Mouse (Mus musculus): ENCODE data around the gene Rhoc. TPM values are rescaled to one million over a fixed set of nuclear protein-coding genes. Genes with fewer than 3 reads are reported as not detected.
A peak's percentile ranks its signal among the peaks of the same experiment; 100 is the strongest.

The Rhoc gene
- polyA plus RNA-seq, 1 experiment: 123 TPM

DNA sequence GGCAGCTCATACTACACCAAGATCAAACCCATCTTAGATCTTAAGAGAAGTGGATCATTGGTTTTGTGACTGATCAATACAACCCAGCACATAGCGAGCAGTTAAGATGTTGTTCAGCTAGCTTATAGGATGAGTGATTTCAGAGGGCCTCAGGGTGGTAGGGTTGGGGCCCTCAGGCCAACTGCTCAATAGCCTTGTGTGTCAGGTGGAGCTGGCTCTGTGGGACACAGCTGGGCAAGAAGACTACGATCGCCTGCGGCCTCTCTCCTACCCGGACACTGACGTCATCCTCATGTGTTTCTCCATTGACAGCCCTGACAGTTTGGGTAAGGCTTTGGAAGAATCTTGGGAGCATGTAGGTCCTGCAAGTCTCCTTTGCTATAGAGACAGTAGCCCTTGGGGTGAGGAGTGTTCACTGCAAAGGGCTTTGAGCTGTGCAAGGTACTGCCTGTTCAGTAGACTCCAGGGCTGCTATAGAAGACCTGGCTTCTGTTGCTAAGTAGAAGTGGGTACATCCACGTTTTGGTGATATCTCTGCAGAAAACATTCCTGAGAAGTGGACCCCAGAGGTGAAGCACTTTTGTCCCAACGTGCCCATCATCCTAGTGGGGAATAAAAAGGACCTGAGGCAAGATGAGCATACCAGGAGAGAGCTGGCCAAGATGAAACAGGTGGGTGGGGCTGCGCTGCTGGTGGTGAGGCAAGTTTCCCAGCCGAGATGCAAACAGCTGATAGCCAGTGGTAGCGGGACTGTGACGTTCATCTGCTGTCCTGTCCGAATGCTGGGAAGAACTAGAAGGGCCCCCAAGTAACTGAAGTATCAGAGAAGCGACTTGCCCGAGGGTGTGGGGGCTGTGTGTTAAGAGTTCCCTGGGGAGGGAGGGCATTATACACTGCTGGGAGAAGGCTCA lies 4.4 kb downstream of the Rhoc start:
- peaks cover 19% of the 10 kb centered on the region for H3K4me1 ChIP-seq (ENCODE audit: control insufficient read depth, insufficient read depth, low read length)
- H3K27ac ChIP-seq (ENCODE audit: insufficient read depth, low read length): no peak overlapping the region

DNA sequence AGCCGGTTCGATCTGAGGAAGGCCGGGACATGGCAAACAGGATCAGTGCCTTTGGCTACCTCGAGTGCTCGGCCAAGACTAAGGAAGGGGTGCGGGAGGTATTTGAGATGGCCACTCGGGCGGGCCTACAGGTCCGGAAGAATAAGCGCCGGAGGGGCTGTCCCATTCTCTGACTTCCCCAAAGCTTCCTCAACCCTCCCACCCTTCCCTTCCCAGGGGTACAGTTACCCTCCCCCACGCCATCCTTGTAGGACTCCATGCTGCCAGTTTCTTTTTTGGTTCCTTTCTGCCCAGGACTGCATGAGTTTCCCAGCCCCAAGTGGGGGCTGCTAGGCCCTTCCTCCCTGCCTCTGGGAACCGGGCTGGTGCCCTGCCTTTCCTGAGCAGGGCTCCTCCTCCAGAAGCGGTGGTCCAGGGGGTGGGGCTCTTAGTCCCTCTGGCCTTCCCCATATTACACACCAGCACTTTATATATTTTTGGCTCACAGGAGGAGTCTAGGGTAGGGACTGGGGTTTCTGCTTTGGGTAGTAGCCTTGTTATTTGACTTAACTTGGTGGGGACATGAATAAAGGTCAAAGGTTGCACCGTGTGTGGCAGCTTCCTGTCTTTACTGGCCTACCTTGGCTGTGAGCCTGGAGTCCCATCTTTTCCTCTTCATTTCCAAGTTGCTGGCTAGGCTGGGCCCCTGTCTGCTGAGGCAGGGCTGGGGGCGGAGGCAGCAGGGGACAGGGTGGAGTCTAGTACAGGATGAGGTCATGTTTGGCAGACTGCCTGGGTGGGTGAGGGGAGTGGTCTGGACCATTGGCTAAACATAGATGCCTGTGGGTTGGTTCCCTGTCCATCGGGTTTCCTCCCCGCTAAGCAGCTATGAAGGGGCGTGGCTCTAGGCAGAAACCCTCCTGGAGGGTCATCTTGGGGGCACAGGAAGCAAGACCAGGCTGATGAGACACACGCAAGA lies 6.0 kb downstream of the Rhoc start:
- H3K27ac ChIP-seq (ENCODE audit: insufficient read depth, low read length): peak overlapping the region; percentile 84
- H3K27me3 ChIP-seq (ENCODE audit: control insufficient read depth, insufficient read depth, low read length, poor library complexity, severe bottlenecking): no peaks in the 10 kb centered on the region
- no peak overlapping the region for H3K9ac ChIP-seq (ENCODE audit: low read depth, poor library complexity, severe bottlenecking)
- H3K36me3 ChIP-seq (ENCODE audit: control insufficient read depth, insufficient read depth, low read length, poor library complexity, severe bottlenecking): peaks cover 9% of the 10 kb centered on the region; the same call in 1 of the 2 replicates
- H3K9me3 ChIP-seq (replicated peaks; ENCODE audit: control insufficient read depth, insufficient read depth, low read length, poor library complexity, severe bottlenecking): no peaks in the 10 kb centered on the region
- H3K4me1 ChIP-seq (ENCODE audit: control insufficient read depth, insufficient read depth, low read length): peaks cover 19% of the 10 kb centered on the region
- H3K4me3 ChIP-seq (ENCODE audit: low read depth, low read length): no peak overlapping the region
- TF ChIP-seq POLR2A (IDR thresholded peaks at IDR 0.05; ENCODE audit: insufficient read depth, low read length): no peak
- TF ChIP-seq EP300 (IDR thresholded peaks at IDR 0.05; ENCODE audit: insufficient read depth, low read depth, low read length): 0 out of 2 replicates have a peak, but pooled peaks have one; percentile 31

More for the DNA sequence above, 4.4 kb downstream of the Rhoc start:
- Histone ChIP-seq H3K27me3 (ENCODE audit: control insufficient read depth, insufficient read depth, low read length, poor library complexity, severe bottlenecking) (no peaks in the 10 kb centered on the region), H3K36me3 (ENCODE audit: control insufficient read depth, insufficient read depth, low read length, poor library complexity, severe bottlenecking) (peaks cover 9% of the 10 kb centered on the region; the same call in 1 of the 2 replicates), H3K9ac (ENCODE audit: low read depth, poor library complexity, severe bottlenecking) (no peak overlapping the region), H3K4me3 (ENCODE audit: low read depth, low read length) (no peak overlapping the region), H3K9me3 (replicated peaks; ENCODE audit: control insufficient read depth, insufficient read depth, low read length, poor library complexity, severe bottlenecking) (no peaks in the 10 kb centered on the region)
- TF ChIP-seq EP300 (IDR thresholded peaks at IDR 0.05; ENCODE audit: insufficient read depth, low read depth, low read length) (no peak), CTCF (IDR thresholded peaks at IDR 0.05; ENCODE audit: low read depth, low read length) (no peak), POLR2A (IDR thresholded peaks at IDR 0.05; ENCODE audit: insufficient read depth, low read length) (no peak)

DNA sequence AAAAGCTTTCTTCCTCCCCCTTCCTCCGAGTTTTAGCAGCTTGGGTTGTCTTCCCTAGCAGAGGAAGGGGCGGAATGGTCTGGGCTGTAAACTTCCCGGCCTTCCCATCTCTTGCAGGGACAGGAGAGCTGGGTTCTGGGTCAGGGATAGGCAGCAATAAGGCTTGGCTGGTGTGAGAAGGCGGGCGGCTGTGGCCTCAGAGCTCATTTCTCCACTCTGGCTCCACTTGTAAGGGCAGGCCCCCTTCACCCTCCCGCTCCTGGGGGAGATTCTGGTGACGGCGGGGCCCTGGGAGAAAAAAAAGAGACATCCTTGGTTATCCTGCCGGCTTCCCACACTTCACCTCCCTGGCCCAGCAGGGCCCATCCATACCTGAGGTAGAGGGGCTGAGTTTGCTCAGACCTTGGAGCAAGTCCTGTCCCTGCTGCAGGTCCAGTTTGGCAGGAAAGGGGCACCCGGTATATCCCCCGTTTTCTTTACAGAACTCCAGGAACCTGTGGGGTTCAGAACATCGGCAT lies 6.8 kb downstream of the Rhoc start:
- H3K4me1 ChIP-seq (ENCODE audit: control insufficient read depth, insufficient read depth, low read length): peaks cover 19% of the 10 kb centered on the region
- no peak overlapping the region for H3K4me3 ChIP-seq (ENCODE audit: low read depth, low read length)

DNA sequence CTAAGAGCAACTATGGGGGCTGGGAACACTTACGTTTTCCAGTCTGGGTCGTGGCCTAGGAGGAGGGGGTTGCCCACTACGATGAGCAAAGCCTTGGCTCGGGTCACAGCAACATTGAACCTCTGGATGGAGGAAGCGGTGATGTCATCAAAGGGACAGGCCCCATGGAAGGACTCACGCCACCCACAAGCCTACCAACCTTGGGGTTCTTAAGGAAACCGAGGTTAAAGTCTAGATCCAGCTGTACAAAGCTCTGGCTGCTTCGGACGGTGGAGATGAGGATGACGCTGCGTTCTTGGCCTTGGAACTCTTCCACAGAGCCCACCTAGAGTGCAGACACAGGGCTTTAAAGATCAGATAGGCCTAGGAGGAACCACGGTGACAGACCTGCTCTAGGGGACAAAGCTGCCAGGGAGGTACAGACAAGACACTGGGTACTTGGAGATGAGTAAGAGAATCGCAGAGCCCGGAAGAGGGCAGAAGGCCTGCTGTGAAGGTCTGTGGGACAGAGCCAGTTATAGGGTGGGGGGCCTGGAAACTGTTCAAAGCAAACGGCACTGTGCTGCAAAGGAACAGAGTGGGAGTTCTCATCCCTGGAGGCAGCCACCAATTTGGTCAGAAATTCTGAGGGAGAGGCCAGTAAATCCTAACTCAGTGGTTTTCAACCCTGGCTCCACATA lies 7.6 kb downstream of the Rhoc start:
- Histone ChIP-seq H3K27me3 (ENCODE audit: control insufficient read depth, insufficient read depth, low read length, poor library complexity, severe bottlenecking) (no peaks in the 10 kb centered on the region), H3K36me3 (ENCODE audit: control insufficient read depth, insufficient read depth, low read length, poor library complexity, severe bottlenecking) (peaks cover 17% of the 10 kb centered on the region), H3K9me3 (replicated peaks; ENCODE audit: control insufficient read depth, insufficient read depth, low read length, poor library complexity, severe bottlenecking) (no peaks in the 10 kb centered on the region), H3K4me1 (ENCODE audit: control insufficient read depth, insufficient read depth, low read length) (peaks cover 16% of the 10 kb centered on the region), H3K4me3 (ENCODE audit: low read depth, low read length) (no peak overlapping the region), H3K9ac (ENCODE audit: low read depth, poor library complexity, severe bottlenecking) (no peak overlapping the region), H3K27ac (ENCODE audit: insufficient read depth, low read length) (peak overlapping the region; percentile 84)
- TF ChIP-seq POLR2A (IDR thresholded peaks at IDR 0.05; ENCODE audit: insufficient read depth, low read length): no peak
- TF ChIP-seq CTCF (IDR thresholded peaks at IDR 0.05; ENCODE audit: low read depth, low read length): no peak
- no peak for TF ChIP-seq EP300 (IDR thresholded peaks at IDR 0.05; ENCODE audit: insufficient read depth, low read depth, low read length)

More for the DNA sequence above, 6.8 kb downstream of the Rhoc start:
- TF ChIP-seq POLR2A (IDR thresholded peaks at IDR 0.05; ENCODE audit: insufficient read depth, low read length) (no peak), CTCF (IDR thresholded peaks at IDR 0.05; ENCODE audit: low read depth, low read length) (no peak), EP300 (IDR thresholded peaks at IDR 0.05; ENCODE audit: insufficient read depth, low read depth, low read length) (no peak)
- Histone ChIP-seq H3K36me3 (ENCODE audit: control insufficient read depth, insufficient read depth, low read length, poor library complexity, severe bottlenecking) (peaks cover 12% of the 10 kb centered on the region; the same call in 1 of the 2 replicates), H3K9ac (ENCODE audit: low read depth, poor library complexity, severe bottlenecking) (peak overlapping the region; percentile 36; the same call in 1 of the 2 replicates), H3K27ac (ENCODE audit: insufficient read depth, low read length) (peak overlapping the region; percentile 84), H3K9me3 (replicated peaks; ENCODE audit: control insufficient read depth, insufficient read depth, low read length, poor library complexity, severe bottlenecking) (no peaks in the 10 kb centered on the region), H3K27me3 (ENCODE audit: control insufficient read depth, insufficient read depth, low read length, poor library complexity, severe bottlenecking) (no peaks in the 10 kb centered on the region)

DNA sequence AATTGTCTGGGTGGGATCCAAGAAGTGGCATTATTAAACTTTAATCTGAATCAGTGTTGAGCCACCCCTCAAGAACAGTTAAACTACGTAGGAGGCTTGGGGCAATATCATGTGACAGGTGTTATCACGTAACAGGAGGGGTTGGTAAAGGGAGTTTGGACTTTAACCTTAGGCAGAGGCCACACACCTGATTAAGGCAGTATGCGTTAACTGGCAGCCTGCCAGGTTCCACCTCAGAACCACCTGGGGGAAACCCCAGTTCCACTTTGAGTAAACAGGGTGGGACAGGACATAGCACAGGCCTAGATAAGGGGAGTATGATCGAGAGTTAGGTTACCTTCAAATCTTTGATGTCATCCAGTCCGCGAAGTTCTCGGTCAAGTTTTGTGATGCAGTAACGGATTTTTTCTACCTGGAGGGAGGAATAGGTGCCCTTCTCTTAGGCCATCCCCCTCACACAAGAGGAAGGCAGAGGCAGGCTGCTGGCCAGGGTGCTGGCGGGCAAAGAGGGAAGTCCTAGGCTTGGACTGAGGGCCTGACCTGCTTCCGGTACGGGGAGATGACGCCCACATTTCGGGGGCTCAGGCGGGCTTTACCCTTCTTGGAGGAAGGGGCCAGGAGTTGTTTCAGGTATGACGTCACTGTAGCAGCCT lies 8.4 kb downstream of the Rhoc start:
- Histone ChIP-seq H3K27ac (ENCODE audit: insufficient read depth, low read length) (no peak overlapping the region), H3K36me3 (ENCODE audit: control insufficient read depth, insufficient read depth, low read length, poor library complexity, severe bottlenecking) (peaks cover 22% of the 10 kb centered on the region), H3K9me3 (replicated peaks; ENCODE audit: control insufficient read depth, insufficient read depth, low read length, poor library complexity, severe bottlenecking) (no peaks in the 10 kb centered on the region), H3K9ac (ENCODE audit: low read depth, poor library complexity, severe bottlenecking) (no peak overlapping the region), H3K4me1 (ENCODE audit: control insufficient read depth, insufficient read depth, low read length) (peaks cover 13% of the 10 kb centered on the region), H3K4me3 (ENCODE audit: low read depth, low read length) (no peak overlapping the region), H3K27me3 (ENCODE audit: control insufficient read depth, insufficient read depth, low read length, poor library complexity, severe bottlenecking) (no peaks in the 10 kb centered on the region)
- TF ChIP-seq EP300 (IDR thresholded peaks at IDR 0.05; ENCODE audit: insufficient read depth, low read depth, low read length): no peak
- no peak for TF ChIP-seq CTCF (IDR thresholded peaks at IDR 0.05; ENCODE audit: low read depth, low read length)
- TF ChIP-seq POLR2A (IDR thresholded peaks at IDR 0.05; ENCODE audit: insufficient read depth, low read length): no peak

Data from ES-Bruce4 (cell line).